In genomic region chr1:57188796-57189319, GRCm38 (mm10) we compare ENCODE assay signal across 18 mouse cellular contexts.
"Had no signal": no experiment of that assay in that cellular context is flagged by ENCODE, and none has a peak within 500 bp of the region (broad histone marks: within the 10 kb centered on the region; RNA-seq: fewer than 3 reads in every experiment).

No protein-coding gene starts in this region.

- H3K27me3 ChIP-seq: midbrain, embryonic 13.5 days; neural tube, embryonic 13.5 days; neural tube, embryonic 15.5 days had no signal

- H3K4me3 ChIP-seq: midbrain, embryonic 10.5 days; midbrain, embryonic 13.5 days; myocyte; neural tube, embryonic 13.5 days; neural tube, embryonic 15.5 days had no signal

- H3K27ac ChIP-seq: macrophage; midbrain, embryonic 10.5 days; midbrain, embryonic 13.5 days; neural tube, embryonic 13.5 days; neural tube, embryonic 15.5 days had no signal

- H3K4me2 ChIP-seq: lung, embryonic 14.5 days; midbrain, embryonic 13.5 days; neural tube, embryonic 13.5 days; neural tube, embryonic 15.5 days had no signal

- H3K9me3 ChIP-seq: midbrain, embryonic 10.5 days; midbrain, embryonic 13.5 days; neural tube, embryonic 13.5 days; neural tube, embryonic 15.5 days had no signal

- DNase-seq: lung, adult 18-20 months; lung, embryonic 14.5 days; lung, postnatal 10 days; retina, postnatal 1 day; right cerebral cortex, adult 18-20 months; right cerebral cortex, postnatal 25 days; right cerebral cortex, postnatal 4 days; spleen, adult 18-20 months; thymus, adult 18-20 months; thymus, postnatal 14 days; thymus, postnatal 36 days had no signal

- ATAC-seq: midbrain, embryonic 13.5 days; midbrain, embryonic 16.5 days had no signal

- H3K4me1 ChIP-seq: midbrain, embryonic 10.5 days; midbrain, embryonic 13.5 days; neural tube, embryonic 13.5 days; neural tube, embryonic 15.5 days had no signal

- H3K9ac ChIP-seq: lung, embryonic 14.5 days; midbrain, embryonic 13.5 days; neural tube, embryonic 13.5 days; neural tube, embryonic 15.5 days had no signal

- H3K36me3 ChIP-seq: midbrain, embryonic 10.5 days; midbrain, embryonic 13.5 days; neural tube, embryonic 13.5 days; neural tube, embryonic 15.5 days had no signal
